Mouse (Mus musculus) megakaryocyte, embryonic 14.5 days (primary cell): ENCODE measurements around the gene Serpina1e.

Experiments
- FLI1 ChIP-seq: IDR thresholded peaks from 2 replicates; pipeline ENCODE4 v1.6.1; 2012; ENCODE audit warnings: low read length, inconsistent platforms, mixed read lengths
- GATA1 ChIP-seq: IDR thresholded peaks from 3 replicates; pipeline ENCODE4 v1.6.1; 2012; ENCODE audit warnings: mixed read lengths, low read length, inconsistent platforms, borderline replicate concordance

DNA sequence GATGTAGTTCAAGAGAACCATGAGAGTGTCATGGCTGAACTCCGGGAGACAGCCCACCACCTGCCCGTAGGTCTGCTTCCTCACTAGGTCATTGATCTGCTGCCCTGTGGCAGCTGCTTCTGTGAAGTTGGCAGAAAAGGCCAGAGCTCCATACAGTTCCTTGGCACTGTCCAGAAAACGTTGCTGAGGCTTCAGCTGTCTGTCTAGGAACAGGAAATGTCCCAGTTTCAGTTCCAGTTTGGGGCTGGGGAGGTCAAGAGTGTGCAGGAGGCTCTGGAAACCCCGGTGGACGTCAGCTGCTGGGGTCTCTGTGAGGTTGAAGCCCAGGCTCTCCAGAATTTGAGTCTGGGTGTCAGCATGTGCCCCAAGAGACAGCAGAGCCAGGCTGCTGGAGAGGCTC lies 27.1 kb upstream of the Serpina1e start:
- TF ChIP-seq GATA1 (no peak), FLI1 (no peak)
